Mouse (Mus musculus) E14TG2a.4 (cell line): ENCODE data around the gene Tm4sf1.

Experiments
- CTCF ChIP-seq: conservative IDR thresholded peaks from 2 replicates; pipeline ENCODE4 v1.5.1; 2014; ENCODE audit warnings: low read length
- NANOG ChIP-seq: IDR thresholded peaks from 2 replicates; pipeline ENCODE4 v1.6.1; 2014; ENCODE audit warnings: borderline replicate concordance, low read length, mixed read lengths
- POU5F1 ChIP-seq: IDR thresholded peaks from 2 replicates; pipeline ENCODE4 v1.6.1; 2014; ENCODE audit warnings: low read length, borderline replicate concordance

DNA sequence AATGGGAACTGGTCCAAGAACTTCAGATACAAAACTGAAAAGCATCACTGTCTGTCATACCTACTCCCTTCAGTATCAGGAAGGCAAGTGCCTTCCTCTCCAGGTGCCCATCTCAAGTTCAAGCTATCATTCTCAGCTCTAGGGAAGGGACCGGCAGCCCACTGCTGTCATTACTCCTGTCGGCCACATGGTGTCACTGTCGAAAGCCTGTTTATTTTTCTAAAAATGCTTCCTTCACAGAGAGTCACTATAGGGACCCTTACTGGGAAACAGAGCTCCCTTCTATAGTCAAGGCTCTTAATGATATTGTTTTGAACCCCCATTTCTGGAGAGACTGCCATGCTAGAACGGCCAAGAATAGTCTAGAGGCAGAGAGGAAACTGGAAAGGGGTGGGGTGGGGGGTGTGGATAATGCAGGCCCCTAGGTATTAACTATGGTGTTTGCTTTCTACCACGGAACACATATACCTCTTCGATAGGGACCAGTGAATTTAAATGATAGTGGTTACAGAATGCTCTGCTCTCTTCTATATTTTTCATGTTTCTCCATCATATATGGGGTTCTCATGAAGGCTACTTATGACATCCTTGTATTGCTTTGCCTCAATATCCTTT lies 34.1 kb downstream of the Tm4sf1 start:
- TF ChIP-seq CTCF (peak; percentile 95), NANOG (no peak), POU5F1 (no peak)
